Mouse (Mus musculus) liver, adult 2 months (tissue): Measurements from ENCODE around the gene Serpina11.

Experiments
- CTCF ChIP-seq: fragments of 200-500 bp; IDR thresholded peaks from 2 replicates; pipeline ENCODE4 v1.5.1; 2011; ENCODE audit warnings: low read depth, low read length, control low read depth
- POLR2A ChIP-seq: fragments of 200-500 bp; IDR thresholded peaks from 2 replicates; pipeline ENCODE4 v1.6.1; 2011; ENCODE audit warnings: low read length, control low read depth; ENCODE audit not compliant: insufficient read depth; ENCODE audit errors: extremely low read depth

DNA sequence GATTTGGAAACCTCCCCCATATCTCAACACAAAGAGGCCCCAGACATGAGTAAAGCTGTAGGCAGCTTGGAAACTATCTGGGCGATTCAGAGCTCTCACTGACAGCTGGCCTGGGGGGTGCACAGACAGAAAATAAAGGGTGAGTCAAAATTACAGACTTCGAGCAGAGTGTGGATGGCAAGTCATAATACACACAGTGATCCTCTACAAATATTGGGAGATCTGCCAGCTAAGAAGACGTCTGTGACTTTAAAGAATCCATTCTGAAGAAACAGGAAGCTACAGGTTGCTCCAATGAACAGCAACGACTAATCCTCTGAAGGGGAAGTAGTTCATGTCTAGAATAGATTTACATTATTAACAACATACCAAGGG is 13.5 kb upstream of the Serpina11 start:
- TF ChIP-seq POLR2A: no peak
- no peak for TF ChIP-seq CTCF
